Mouse (Mus musculus): ENCODE results near the gene Ccdc30.

Gene Ccdc30

DNA sequence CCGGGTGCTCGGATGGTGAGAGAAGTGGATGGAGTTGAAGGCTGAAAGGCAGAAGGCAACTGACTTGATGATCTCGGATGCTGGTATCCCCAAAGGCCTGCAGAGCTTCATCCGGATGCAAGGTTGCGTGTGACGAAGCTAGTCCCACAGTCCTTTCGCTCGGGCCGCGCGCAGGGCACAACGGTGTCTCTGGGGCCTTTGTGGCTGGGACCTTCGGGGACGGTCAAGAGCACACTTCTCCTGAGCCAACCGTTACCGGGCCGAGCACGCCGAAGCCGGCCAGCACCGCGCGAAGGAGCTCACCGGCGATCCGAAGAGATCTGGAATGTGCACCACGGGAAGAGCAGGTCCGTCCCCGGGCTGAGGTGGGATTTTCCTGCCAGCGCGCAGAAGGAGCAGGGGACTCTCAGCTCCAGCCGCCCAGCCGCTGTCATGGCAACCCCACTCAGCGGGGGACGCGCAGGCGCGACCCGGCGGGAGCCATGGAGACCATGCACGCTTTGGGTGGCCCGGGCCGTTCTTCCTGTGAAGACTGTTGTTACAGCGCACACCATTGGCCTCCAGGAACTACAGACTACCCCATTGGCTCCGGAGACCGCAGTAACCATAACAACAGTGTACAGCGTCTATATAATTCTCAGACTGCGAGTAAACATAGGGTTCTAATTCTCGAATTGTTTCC lies at the start of gene Ccdc30:
TSS of gene Ccdc30 (minus strand) at position 450 of the 682 bp plus-strand sequence.
- DNase-seq (ENCODE audit: low spot score in 2 of 2): peak; percentile 98 to 99

DNA sequence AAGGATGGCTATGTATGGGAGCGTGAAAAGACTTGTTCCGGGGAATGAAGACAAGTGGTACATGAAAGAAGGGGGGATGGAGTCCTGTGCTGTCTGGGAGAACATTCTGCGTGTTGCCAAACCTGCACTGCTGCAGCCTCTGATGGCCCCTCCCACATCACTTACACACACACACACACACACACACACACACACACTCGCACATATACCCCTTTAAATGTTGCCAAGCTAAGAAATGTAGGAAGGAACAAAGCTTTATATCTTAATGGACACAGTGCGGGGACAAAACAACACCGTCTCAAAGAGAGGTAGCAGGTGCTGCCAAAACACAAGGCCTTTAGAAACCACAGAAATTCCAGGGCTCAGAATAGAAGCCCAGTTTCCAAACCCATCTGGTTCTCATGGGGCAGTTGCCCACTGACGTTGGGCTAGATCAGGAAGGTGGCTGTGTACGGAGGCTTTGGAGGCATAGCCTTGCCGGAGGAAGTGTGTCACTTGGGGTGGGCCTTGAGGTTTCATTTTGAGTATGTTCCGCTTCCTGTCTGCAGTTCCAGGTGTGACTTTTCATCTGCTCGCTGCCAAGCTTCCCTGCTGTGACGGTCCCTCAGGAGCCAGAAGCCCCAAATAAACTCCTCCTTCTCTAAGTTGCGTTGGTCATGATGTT lies 48.6 kb upstream of the Ccdc30 start:
- DNase-seq (ENCODE audit: low spot score in 2 of 2): no peak

DNA sequence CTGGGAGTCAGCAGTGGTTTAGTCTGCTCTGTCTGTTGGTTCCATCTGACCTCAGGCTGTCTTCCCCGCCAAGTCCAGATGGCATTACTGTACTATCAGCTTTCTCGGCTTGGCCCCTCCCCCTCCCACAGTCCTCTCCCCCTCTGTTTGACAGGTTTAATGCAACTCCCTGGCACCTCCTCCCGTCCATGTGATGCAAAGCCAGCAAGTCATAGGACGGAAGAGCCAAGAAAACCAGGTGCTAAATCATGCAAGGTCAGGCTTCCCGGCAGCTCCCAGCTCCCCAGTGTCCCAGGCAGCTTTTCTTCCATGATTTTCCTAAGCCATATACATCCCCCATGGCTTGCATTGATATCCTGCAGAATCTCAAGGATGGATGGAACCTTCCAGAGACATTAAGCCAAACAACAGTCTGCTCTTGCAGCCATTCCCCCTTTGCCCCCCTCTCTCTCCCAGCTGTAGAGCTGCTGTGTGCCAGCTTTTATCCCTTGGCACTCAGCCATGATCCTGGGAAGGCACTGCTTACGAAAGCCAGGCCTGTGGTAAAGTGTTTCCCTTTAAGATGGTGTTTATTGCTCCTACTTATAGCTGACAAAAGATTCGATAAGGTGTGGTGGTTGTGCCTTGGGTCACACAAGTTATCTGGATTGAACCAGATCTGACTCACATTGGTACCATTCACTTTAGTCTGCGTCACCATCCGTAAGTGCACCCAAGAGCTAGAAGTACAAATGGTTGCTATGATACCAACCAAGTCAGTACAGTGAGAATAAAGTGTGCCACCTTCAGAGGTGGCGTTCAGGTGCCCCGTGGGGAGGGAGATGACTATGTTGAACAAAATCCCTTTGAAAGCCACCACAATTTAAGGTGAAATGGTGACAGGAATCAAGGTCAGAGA lies 47.8 kb upstream of the Ccdc30 start:
- DNase-seq (ENCODE audit: low spot score in 2 of 2): peak; percentile 73 to 77

DNA sequence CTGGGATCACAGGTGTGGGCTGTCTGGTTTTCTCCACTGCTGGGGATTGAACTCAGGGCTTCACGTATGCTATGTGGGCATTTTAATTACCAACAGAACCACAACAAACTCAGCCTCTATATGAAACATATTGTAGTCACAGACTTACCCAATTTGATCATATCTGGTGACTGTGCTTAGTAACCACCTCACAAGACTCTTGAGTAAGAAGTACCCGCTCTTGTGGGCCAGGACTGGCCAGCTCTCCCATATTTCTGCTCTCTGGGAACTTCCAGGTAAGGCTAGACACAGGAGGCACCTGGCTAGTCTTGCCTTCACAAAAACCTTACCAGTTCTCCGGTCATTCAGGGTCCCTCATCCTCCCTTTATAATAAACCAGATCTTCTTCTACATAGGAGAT lies 47.1 kb upstream of the Ccdc30 start:
- DNase-seq (ENCODE audit: low spot score in 2 of 2): no peak

DNA sequence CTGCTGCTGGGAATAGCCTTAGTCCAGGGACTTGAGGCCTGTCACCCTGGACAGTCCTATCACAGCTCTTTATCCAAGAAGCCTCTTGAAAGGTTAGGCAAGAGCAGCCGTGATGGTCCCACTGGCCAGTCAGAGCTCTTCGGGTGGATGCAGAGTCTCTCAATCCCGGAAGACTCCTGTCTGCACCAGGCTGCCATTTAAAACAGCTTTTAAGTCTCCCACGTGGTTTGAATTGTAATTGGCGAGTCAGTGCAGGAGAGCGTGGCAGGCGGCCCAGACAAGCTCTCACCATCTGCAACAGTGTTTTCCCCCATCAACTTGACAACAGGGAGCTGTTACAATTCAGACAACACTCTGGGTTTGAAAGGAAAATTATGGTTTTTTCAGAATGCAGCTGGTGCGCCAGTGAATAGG lies 45.4 kb upstream of the Ccdc30 start:
- DNase-seq (ENCODE audit: low spot score in 2 of 2): peak; percentile 93 to 95

DNA sequence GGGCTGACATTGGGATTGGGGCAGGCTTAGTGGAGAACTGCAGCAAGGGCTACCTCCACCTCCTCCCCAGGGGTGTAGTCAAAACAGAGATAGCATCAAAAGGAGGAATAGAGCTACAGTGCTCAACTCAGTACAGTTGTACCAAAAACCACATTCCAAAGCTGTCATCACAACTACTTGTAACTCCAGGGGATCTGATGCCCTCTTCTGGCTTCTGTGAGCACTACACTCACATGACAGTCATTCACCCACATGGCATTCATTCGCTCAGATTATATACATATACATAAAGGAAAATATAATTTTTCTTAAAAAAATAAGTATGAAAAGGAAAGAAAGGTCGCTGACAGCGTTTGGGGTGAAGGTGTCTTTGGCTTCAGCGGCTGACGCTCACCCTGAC lies 45.0 kb upstream of the Ccdc30 start:
- DNase-seq (ENCODE audit: low spot score in 2 of 2): peak; percentile 65 to 71

DNA sequence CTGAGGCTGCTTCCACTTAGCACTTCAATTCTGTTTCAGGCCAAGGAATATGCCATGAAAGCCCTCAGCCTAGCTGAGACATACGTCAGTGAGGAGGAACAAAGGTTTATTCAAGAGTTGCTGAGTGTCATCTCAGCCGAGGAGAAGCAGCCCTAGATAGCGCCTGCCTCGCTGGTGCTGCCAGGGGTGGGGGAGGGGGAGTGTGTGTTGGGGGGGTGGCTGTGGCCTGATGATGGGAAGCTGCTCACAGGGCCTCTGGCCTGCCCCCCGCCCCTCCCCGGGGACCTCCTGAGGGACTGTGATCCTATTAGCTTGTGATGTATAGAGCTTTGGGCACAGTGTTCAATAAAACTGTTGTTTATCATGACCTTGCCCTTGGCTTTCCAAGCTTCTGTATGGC lies 38.2 kb upstream of the Ccdc30 start:
- DNase-seq (ENCODE audit: low spot score in 2 of 2): no peak

DNA sequence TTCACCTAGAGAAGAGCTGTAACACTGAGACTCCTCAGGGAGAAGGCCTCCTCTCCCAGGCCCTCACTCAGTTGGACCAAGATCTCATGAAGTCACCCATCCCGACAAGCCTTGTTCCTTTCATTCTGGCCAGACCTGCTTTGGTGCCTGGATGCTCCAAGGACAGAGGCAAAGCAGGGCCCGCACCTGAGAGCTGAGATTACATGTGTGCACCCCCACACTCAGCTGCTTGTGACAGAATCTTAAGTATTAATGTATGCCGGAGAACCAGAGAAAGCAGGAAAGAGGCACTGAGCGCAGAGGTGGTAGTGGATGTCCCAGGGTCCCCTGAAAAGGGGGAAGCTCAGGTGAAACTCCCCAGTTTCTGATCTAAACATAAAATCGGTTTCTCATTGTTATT lies 37.8 kb upstream of the Ccdc30 start:
- no peak for DNase-seq (ENCODE audit: low spot score in 2 of 2)

DNA sequence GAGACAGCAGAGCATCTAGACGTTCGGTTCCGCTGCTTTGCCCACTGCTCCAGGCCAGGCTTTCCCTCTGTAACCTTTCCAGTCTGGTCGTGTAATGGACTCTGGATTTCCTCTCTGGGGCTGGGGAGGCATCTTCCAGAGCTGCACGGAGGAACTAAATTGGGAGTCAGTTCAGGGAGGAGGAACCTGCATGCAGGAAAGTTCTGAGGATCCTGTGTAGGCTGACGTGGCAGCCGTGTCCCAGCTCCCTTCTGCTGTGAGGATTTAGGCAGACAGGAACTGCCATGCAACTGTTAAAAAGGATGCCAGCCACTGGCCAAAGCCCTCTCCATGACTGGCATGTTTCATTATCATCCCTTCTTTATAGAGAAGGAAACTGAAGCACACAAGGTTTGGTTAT lies 35.1 kb upstream of the Ccdc30 start:
- DNase-seq (ENCODE audit: low spot score in 2 of 2): no peak

DNA sequence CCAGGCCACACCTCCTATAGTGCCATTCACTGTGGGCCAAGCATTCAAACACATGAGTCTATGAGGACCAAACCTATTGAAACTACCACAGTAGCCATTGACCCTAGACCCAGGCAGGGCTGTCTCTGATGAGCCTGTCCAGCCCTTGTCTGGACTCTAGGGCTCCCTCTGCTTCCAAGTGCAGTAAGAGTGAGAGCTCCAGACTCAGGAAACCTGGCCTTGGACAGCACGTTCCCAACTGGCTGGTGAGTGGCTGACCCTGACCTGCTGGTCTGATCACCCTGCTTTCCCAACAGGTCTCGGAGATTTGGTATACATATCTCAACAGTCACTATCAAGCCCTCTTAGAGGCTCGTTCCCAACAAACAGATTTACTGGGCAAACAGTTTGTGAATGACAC lies 32.5 kb upstream of the Ccdc30 start:
- DNase-seq (ENCODE audit: low spot score in 2 of 2): no peak

DNA sequence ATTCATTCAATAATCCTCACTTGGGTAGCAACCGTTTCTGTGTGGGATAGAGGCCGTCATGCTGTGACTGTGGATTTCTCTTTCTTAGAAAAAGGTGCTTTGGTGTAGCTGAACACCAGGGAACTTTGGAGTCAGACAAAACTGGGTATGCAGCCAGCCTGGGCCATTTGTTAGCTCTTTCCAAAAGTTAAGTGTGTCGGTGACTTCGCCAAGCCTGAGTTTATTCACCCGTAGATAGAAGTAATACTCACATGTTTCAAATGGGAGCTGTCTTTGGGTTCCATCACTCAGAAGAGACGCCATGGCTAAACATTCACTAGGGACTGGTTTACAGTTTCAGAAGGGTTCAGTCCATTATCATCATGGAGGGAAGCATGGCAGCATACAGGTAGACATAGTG lies 31.9 kb upstream of the Ccdc30 start:
- no peak for DNase-seq (ENCODE audit: low spot score in 2 of 2)

DNA sequence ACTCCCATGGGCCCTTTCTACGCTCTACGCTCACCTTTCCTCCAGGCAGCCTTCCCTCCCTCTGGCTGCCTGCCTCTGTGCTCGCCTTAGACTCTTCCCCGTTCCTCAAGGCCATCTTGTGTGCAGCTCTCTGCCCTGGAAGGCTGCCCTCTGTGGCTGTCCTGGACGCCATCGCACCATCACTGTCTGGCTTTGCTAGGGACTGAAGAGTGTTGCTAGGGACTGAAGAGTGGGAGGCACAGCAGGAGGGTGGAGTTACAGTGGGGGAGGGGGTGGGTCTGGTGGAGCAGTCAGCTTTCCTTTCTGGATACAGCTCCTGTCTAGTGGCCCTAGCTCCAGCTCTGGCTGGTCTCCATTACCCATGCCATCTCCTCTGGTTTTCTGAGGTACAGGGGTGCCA lies 27.2 kb upstream of the Ccdc30 start:
- DNase-seq (ENCODE audit: low spot score in 2 of 2): no peak

DNA sequence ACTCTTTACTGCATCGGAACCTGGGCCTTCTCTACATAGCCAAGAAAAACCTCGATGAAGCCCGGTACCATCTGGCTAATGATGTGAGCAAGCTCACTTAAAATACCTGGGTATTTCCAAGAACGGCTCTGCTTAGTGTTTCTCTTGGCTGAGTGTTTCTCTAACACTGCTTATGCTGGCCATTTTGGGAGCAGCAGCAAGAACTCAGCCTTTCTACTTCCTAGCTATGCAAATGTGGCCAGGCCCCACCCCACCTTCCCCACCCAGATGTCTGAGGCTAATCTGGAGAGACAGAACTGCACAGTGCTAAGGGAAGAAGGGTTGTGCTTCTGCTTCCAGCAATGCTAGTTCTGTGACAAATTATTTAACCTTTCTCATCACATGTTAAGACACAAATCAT lies 26.5 kb upstream of the Ccdc30 start:
- DNase-seq (ENCODE audit: low spot score in 2 of 2): no peak

DNA sequence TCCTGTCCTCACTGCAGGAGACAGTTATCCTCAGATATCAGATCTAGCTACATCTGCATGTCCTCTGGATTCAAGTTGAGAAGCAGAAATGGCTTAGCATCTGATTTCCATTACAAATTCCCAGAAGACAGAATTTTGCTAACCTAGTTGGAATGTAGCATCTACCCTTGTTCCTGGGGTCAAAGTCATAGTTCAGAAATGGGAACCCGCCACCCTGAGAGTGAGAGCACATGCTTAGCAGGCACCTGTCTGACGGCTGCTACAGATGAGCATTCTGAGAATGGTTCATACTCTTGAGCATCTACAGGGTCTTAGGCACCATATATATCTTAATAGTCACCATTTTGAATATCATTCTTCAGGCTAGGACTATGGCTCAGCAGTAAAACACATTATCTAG lies 22.6 kb upstream of the Ccdc30 start:
- no peak for DNase-seq (ENCODE audit: low spot score in 2 of 2)

DNA sequence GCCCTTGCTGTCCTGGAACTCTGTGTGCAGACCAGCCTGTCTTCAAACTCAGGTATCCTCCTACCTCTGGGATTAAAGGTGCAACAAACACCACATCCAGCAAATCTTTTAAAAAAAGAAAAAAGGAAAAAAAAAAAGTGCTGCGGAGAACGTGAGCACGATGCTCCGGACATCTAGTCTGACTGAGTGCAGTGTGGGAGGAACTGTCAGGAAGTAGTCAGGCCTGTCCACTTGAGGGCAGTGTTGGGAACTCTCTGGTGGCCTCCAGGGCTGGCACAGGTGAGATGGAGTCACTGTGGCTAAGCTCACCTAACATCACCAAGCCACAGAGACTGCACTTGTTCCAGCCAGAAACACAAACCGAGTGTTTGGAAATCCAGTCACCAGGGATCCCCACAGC lies 15.4 kb upstream of the Ccdc30 start:
- peak in 1 of 2 experiments; percentile 48 for DNase-seq (ENCODE audit: low spot score in 2 of 2)

DNA sequence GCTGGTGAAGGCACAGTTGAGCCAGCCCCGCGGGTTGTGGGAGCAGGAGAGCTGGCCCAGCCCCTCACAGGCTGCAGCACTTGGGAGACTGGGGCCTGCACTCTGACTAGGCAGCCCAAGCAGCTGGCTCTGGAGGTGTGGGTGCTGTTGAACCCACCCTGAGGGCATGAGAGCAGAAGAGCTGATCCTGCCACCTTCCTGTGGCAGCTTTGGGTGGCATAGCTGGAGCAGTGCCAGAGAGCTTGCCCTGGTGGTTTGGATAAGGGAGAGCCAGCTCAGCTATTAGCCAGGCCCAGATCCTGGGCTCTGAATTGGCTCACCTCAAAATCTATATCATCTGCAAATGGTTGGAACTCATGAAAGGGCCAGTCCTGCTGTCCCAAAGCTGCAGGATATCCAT lies 12.4 kb upstream of the Ccdc30 start:
- no peak for DNase-seq (ENCODE audit: low spot score in 2 of 2)

DNA sequence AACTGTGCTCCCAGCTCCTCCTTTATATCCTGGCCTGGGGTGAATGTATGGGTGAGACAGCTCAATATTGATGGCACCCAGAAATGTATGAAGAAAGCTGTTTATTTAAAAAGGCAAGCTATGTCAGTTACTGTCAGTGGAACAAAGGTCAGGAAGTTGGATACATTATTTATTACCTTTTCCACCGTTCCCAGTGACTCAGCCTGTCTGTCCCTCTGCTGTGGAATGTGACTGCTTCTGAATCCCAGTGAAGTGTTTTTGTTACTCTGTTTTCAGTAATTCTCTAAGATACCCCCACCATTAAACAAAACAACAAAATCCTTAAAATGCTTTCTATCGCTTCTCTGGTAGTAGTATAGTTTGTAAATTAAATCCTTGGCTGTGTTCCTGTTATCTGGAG lies 10.3 kb upstream of the Ccdc30 start:
- DNase-seq (ENCODE audit: low spot score in 2 of 2): no peak

DNA sequence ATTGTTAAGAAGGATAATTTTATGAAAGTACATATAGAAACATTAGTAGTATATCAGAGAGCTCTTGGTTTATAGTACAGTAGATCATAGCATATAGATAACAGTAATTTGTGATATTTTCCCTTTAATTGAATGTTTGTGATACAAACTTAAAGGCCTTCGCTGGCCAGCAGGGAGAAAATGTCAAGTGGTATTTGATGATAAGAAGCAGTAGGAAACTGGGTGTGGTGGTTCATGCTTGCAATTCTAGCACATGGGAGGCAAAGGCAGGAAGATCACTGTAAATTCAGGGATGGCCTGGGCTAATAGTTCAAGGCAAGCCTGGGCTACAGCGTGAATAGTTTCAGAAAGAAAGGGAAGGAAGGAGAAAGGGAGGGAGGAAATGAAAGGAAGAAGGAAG lies 9.8 kb upstream of the Ccdc30 start:
- no peak for DNase-seq (ENCODE audit: low spot score in 2 of 2)

DNA sequence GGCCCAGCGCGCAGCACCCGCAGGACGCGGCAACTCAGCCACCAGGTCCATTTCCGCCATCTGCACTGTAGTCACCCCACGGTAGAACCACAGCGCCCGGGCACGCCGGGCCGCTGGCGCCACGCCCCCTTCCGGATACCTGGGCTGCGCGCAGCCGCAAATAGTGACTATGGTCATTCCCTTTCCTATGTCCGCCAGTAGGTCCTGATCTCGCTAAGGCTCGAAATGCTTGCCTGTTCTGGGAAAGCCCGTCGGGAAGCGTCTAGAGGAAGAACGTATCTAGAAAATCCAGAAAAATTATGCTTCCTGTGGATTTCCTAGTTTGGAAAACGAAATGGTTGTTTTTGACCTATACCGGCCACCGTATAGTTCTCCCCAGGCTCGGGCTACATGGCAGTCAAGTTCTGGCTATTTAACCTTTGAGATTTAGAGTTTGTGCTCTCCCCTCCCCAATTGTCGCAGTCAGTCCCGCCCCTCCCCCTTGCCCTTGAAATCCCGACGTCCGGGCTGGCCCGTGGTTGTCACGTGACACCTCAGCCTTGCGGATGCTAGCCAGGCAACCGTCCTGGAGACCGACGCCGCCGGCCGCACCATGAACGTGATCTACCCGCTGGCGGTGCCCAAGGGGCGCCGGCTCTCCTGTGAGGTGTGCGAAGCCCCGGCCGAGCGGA lies 7.1 kb upstream of the Ccdc30 start, which contains the start of the genes Ppcs and Zmynd12:
TSS of gene Ppcs (minus strand) at position 127 of the 671 bp plus-strand sequence.
TSS of gene Zmynd12 (plus strand) at position 521 of the 671 bp plus-strand sequence.
- DNase-seq (ENCODE audit: low spot score in 2 of 2): peak; percentile 90 to 92

DNA sequence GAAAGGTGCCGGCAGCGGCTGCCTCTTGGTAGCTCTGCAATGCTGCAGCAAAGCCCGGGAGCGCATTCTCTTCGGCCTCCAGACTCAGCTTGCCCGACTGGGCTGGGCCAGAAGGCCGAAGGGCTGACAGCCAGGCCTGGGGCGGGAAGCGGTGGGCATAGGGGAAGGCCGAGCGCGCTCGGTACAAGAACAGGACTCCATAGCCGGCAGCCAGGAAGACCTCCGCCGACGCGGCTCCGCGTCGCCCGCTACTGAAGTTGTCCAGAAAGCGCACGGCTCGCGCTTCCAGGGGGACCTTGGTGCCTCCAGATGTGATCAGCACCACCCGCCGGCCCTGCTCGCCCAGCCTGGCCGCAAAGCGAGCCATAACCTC lies 6.6 kb upstream of the Ccdc30 start:
- peak in 1 of 2 experiments; percentile 50 for DNase-seq (ENCODE audit: low spot score in 2 of 2)

DNA sequence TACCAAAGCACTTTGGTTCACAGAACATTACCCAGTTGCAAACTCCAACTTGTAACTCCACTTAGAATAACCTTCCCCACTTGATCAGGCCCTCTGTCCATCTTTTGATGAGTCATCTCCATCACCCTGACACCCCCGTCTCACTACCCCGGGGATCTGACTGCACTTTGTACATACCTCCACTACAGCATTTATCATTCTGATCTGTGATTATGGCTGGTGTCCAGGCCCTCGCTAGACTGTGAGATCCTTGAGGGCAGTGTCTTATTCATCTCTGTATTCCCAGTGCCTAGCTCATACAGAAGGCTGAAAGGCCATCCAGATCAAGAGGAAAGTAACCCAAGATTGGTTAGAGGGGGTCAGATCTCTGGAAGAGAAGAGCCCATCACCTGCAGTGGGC lies 5.9 kb upstream of the Ccdc30 start:
- DNase-seq (ENCODE audit: low spot score in 2 of 2): no peak

DNA sequence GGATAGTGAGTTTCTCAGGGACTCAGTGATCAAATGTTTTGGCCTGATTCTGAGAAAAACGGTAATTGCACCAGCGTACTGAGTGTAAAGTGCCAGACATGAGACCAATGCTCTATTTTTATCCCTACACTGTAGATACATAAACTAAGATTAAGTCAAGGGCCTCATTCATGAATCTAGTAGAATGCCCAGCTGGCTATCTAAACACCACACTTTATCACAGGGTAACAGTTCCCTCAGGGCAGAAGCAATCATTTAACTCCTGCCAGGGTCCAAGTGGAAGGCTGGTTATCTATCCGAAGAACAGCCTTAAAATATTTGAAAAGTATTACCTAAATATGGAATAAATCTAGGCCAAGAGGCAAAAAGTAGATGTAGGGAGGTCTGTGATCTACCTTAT lies 2.6 kb upstream of the Ccdc30 start:
- DNase-seq (ENCODE audit: low spot score in 2 of 2): no peak
